Mouse (Mus musculus): ENCODE measurements around the gene Rab36. TPM values are rescaled to one million over a fixed set of nuclear protein-coding genes. Genes with fewer than 3 reads are reported as not detected.

Rab36 gene
- polyA plus RNA-seq, 2 experiments, result 0.70 to 2.0 TPM

GRCm38 (mm10) chr10:75065691-75066090 lies 28.8 kb downstream of the Rab36 start:
- no peak overlapping the region for H3K4me2 ChIP-seq (ENCODE audit: low read depth)
- no peak overlapping the region for H3K4me3 ChIP-seq (ENCODE audit: insufficient read depth in 1 of 2, low read depth in 2 of 2, low read length in 2 of 2)
- H3K4me1 ChIP-seq (replicated peaks; ENCODE audit: control insufficient read depth in 2 of 2, insufficient read depth in 2 of 2, low read length in 1 of 2), result peaks cover 0 to 16% of the 10 kb centered on the region in 2 experiments; a peak in 2 of 4 replicates
- no peaks in the 10 kb centered on the region for H3K36me3 ChIP-seq (replicated peaks; ENCODE audit: control insufficient read depth, insufficient read depth, low read depth)
- H3K9me3 ChIP-seq (ENCODE audit: control insufficient read depth, low read length), result no peaks in the 10 kb centered on the region
- H3K27ac ChIP-seq, result no peak overlapping the region
- no peak for ATAC-seq (ENCODE audit: insufficient read depth)
- WGBS (ENCODE audit: insufficient replicate concordance), result 61% methylated on average over 6 of the region's 6 CpGs
- DNase-seq (ENCODE audit: low read depth in 3 of 3, low spot score in 3 of 3), result no peak
- TF ChIP-seq CTCF (IDR thresholded peaks at IDR 0.05; ENCODE audit: low read depth), result no peak
- TF ChIP-seq EP300 (IDR thresholded peaks at IDR 0.05; ENCODE audit: low read depth), result no peak
- no peak overlapping the region for H3K9ac ChIP-seq (replicated peaks)
- peaks cover 21% of the 10 kb centered on the region for H3K27me3 ChIP-seq (ENCODE audit: control insufficient read depth, insufficient read depth, low read length)

DNA sequence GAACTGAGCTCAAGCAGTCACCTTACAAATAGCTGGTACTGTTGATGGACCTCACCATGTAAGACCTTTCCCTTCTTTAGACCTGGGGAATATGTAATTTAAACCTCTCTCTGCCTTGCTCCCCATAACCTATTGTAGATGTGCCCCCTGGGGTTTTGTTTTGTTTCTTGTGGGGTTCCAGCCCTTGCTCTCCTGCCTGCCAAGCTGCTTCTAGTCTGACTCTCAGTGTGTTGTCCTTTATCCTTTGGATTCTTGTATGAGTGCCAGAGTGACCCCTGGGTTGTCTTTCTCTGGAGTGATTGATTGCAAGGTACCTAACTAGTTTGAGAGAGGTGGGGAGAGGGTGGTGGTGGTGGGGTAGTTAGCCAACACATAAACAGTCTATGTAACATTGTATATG lies 30.6 kb downstream of the Rab36 start:
- ATAC-seq (ENCODE audit: insufficient read depth), result no peak
- H3K4me2 ChIP-seq (ENCODE audit: low read depth), result no peak overlapping the region
- TF ChIP-seq EP300 (IDR thresholded peaks at IDR 0.05; ENCODE audit: low read depth) (no peak), CTCF (IDR thresholded peaks at IDR 0.05; ENCODE audit: low read depth) (no peak)
- H3K9me3 ChIP-seq (ENCODE audit: control insufficient read depth, low read length), result no peaks in the 10 kb centered on the region
- DNase-seq (ENCODE audit: low read depth in 3 of 3, low spot score in 3 of 3), result no peak
- no peak overlapping the region for H3K4me3 ChIP-seq (ENCODE audit: insufficient read depth in 1 of 2, low read depth in 2 of 2, low read length in 2 of 2)
- no peaks in the 10 kb centered on the region for H3K36me3 ChIP-seq (replicated peaks; ENCODE audit: control insufficient read depth, insufficient read depth, low read depth)
- peaks cover 0 to 20% of the 10 kb centered on the region in 2 experiments; a peak in 2 of 4 replicates for H3K4me1 ChIP-seq (replicated peaks; ENCODE audit: control insufficient read depth in 2 of 2, insufficient read depth in 2 of 2, low read length in 1 of 2)
- peaks cover 4% of the 10 kb centered on the region for H3K27me3 ChIP-seq (ENCODE audit: control insufficient read depth, insufficient read depth, low read length)
- H3K9ac ChIP-seq (replicated peaks), result no peak overlapping the region
- H3K27ac ChIP-seq, result no peak overlapping the region

- WGBS (ENCODE audit: insufficient replicate concordance), result 23% methylated on average over 2 of the region's 2 CpGs
- no peaks in the 10 kb centered on the region for H3K9me3 ChIP-seq (ENCODE audit: control insufficient read depth, low read length)
- TF ChIP-seq EP300 (IDR thresholded peaks at IDR 0.05; ENCODE audit: low read depth) (no peak), CTCF (IDR thresholded peaks at IDR 0.05; ENCODE audit: low read depth) (no peak)
- no peak for ATAC-seq (ENCODE audit: insufficient read depth)
- H3K4me1 ChIP-seq (replicated peaks; ENCODE audit: control insufficient read depth in 2 of 2, insufficient read depth in 2 of 2, low read length in 1 of 2), result peaks cover 0 to 16% of the 10 kb centered on the region in 2 experiments; a peak in 2 of 4 replicates
- H3K36me3 ChIP-seq (replicated peaks; ENCODE audit: control insufficient read depth, insufficient read depth, low read depth), result no peaks in the 10 kb centered on the region
- H3K27me3 ChIP-seq (ENCODE audit: control insufficient read depth, insufficient read depth, low read length), result no peaks in the 10 kb centered on the region
- H3K4me3 ChIP-seq (ENCODE audit: insufficient read depth in 1 of 2, low read depth in 2 of 2, low read length in 2 of 2), result no peak overlapping the region
- no peak overlapping the region for H3K27ac ChIP-seq
- H3K9ac ChIP-seq (replicated peaks), result no peak overlapping the region
- DNase-seq (ENCODE audit: low read depth in 3 of 3, low spot score in 3 of 3), result no peak
- no peak overlapping the region for H3K4me2 ChIP-seq (ENCODE audit: low read depth)
Measured at GRCm38 (mm10) chr10:75068086-75068485, 31.2 kb downstream of the Rab36 start.

DNA sequence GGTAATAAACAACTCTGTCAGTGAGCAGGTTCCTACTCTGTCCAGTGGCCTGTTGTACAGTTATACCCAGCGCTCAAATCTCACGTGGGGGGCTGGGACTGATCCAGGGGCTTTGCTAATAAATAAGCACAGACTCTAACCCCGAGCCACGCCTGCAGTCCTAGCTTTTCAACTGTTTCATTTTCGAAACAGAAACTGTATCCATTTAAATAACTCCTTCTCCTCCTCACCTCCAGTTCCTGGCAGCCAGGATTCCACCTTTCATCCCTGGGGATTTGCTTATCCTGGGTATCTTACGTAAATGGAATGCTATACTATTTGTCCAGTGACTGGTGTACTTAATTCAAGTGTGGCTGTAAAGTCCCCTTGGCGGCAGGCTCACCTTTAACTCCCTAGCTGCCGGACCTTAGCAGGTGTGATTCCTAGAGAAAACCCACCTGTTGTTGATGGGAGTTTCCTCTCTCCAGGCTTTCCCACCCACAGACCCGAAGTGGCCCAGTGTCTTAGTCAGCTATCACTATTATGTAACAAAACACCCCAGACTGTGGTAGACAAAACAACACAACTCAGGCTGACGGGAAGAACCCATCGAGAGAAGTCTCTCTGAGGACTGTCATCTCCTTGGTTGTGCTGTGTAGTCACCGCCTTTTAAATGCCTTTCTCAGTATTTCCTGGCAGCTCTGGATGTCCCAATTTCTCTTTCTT lies 31.9 kb downstream of the Rab36 start:
- H3K27ac ChIP-seq, result no peak overlapping the region

GRCm38 (mm10) chr10:75070281-75070976 lies 33.6 kb downstream of the Rab36 start:
- Histone ChIP-seq H3K4me1 (replicated peaks; ENCODE audit: control insufficient read depth in 2 of 2, insufficient read depth in 2 of 2, low read length in 1 of 2) (peaks cover 0 to 14% of the 10 kb centered on the region in 2 experiments; a peak in 2 of 4 replicates), H3K9ac (replicated peaks) (no peak overlapping the region), H3K27ac (no peak overlapping the region), H3K27me3 (ENCODE audit: control insufficient read depth, insufficient read depth, low read length) (no peaks in the 10 kb centered on the region), H3K9me3 (ENCODE audit: control insufficient read depth, low read length) (no peaks in the 10 kb centered on the region), H3K4me2 (ENCODE audit: low read depth) (no peak overlapping the region), H3K4me3 (ENCODE audit: insufficient read depth in 1 of 2, low read depth in 2 of 2, low read length in 2 of 2) (no peak overlapping the region), H3K36me3 (replicated peaks; ENCODE audit: control insufficient read depth, insufficient read depth, low read depth) (no peaks in the 10 kb centered on the region)
- TF ChIP-seq EP300 (IDR thresholded peaks at IDR 0.05; ENCODE audit: low read depth), result no peak
- DNase-seq (ENCODE audit: low read depth in 3 of 3, low spot score in 3 of 3), result no peak
- no peak for ATAC-seq (ENCODE audit: insufficient read depth)
- 51% methylated on average over 11 of the region's 11 CpGs for WGBS (ENCODE audit: insufficient replicate concordance)

More for the DNA sequence above, 31.9 kb downstream of the Rab36 start:
- ATAC-seq (ENCODE audit: insufficient read depth) (no peak), DNase-seq (ENCODE audit: low read depth in 3 of 3, low spot score in 3 of 3) (no peak)
- WGBS (ENCODE audit: insufficient replicate concordance), result 49% methylated on average over 12 of the region's 12 CpGs
- no peaks in the 10 kb centered on the region for H3K27me3 ChIP-seq (ENCODE audit: control insufficient read depth, insufficient read depth, low read length)
- no peaks in the 10 kb centered on the region for H3K36me3 ChIP-seq (replicated peaks; ENCODE audit: control insufficient read depth, insufficient read depth, low read depth)
- peaks cover 0 to 14% of the 10 kb centered on the region in 2 experiments; a peak in 2 of 4 replicates for H3K4me1 ChIP-seq (replicated peaks; ENCODE audit: control insufficient read depth in 2 of 2, insufficient read depth in 2 of 2, low read length in 1 of 2)
- H3K9me3 ChIP-seq (ENCODE audit: control insufficient read depth, low read length), result no peaks in the 10 kb centered on the region
- H3K4me2 ChIP-seq (ENCODE audit: low read depth), result no peak overlapping the region
- TF ChIP-seq EP300 (IDR thresholded peaks at IDR 0.05; ENCODE audit: low read depth), result no peak
- no peak for TF ChIP-seq CTCF (IDR thresholded peaks at IDR 0.05; ENCODE audit: low read depth)
- H3K4me3 ChIP-seq (ENCODE audit: insufficient read depth in 1 of 2, low read depth in 2 of 2, low read length in 2 of 2), result no peak overlapping the region
- no peak overlapping the region for H3K9ac ChIP-seq (replicated peaks)

All from liver, embryonic 14.5 days (tissue).